Mouse (Mus musculus): Measurements from ENCODE around the gene Hoxa3. TPM values are rescaled to one million over a fixed set of nuclear protein-coding genes. Genes with fewer than 3 reads are reported as not detected.

Hoxa3 gene
- polyA plus RNA-seq, 1 experiment from 2014 or later: 2.2 TPM

- Histone ChIP-seq H3K4me2 (no peak overlapping the region), H3K27ac (ENCODE audit: low read depth, low read length) (no peak overlapping the region), H3K36me3 (ENCODE audit: control insufficient read depth, insufficient read depth, low read length) (no peaks in the 10 kb centered on the region), H3K9ac (ENCODE audit: low read depth, low read length) (no peak overlapping the region), H3K9me3 (replicated peaks; ENCODE audit: control insufficient read depth, low read length) (no peaks in the 10 kb centered on the region), H3K27me3 (ENCODE audit: control insufficient read depth, insufficient read depth, low read length) (peaks cover 97% of the 10 kb centered on the region), H3K4me3 (ENCODE audit: low read depth, low read length) (no peak overlapping the region), H3K4me1 (ENCODE audit: control insufficient read depth, insufficient read depth, low read length) (peaks cover 5% of the 10 kb centered on the region; the same call in 1 of the 2 replicates)
- 3% methylated on average over 24 of the region's 24 CpGs for WGBS (ENCODE audit: insufficient replicate concordance)
- ATAC-seq (replicated peaks; ENCODE audit: insufficient number of reproducible peaks, low FRiP score, low TSS enrichment): no peak
Measured at GRCm38 (mm10) chr6:52223939-52224760, 11.0 kb upstream of the Hoxa3 start.

- H3K9me3 ChIP-seq (replicated peaks; ENCODE audit: control insufficient read depth, low read length): no peaks in the 10 kb centered on the region
- WGBS (ENCODE audit: insufficient replicate concordance): 13% methylated on average over 13 of the region's 13 CpGs
- peaks cover 100% of the 10 kb centered on the region for H3K27me3 ChIP-seq (ENCODE audit: control insufficient read depth, insufficient read depth, low read length)
- peaks cover 5% of the 10 kb centered on the region; the same call in 1 of the 2 replicates for H3K4me1 ChIP-seq (ENCODE audit: control insufficient read depth, insufficient read depth, low read length)
- H3K36me3 ChIP-seq (ENCODE audit: control insufficient read depth, insufficient read depth, low read length): no peaks in the 10 kb centered on the region
- no peak overlapping the region for H3K9ac ChIP-seq (ENCODE audit: low read depth, low read length)
- ATAC-seq (replicated peaks; ENCODE audit: insufficient number of reproducible peaks, low FRiP score, low TSS enrichment): no peak
- H3K27ac ChIP-seq (ENCODE audit: low read depth, low read length): no peak overlapping the region
- no peak overlapping the region for H3K4me3 ChIP-seq (ENCODE audit: low read depth, low read length)
- no peak overlapping the region for H3K4me2 ChIP-seq
Measured at GRCm38 (mm10) chr6:52222729-52223128, 9.6 kb upstream of the Hoxa3 start.

GRCm38 (mm10) chr6:52221993-52222685 is 9.0 kb upstream of the Hoxa3 start:
- no peaks in the 10 kb centered on the region for H3K9me3 ChIP-seq (replicated peaks; ENCODE audit: control insufficient read depth, low read length)
- peak overlapping the region; percentile 89 for H3K4me2 ChIP-seq
- no peaks in the 10 kb centered on the region for H3K36me3 ChIP-seq (ENCODE audit: control insufficient read depth, insufficient read depth, low read length)
- H3K9ac ChIP-seq (ENCODE audit: low read depth, low read length): no peak overlapping the region
- peaks cover 100% of the 10 kb centered on the region for H3K27me3 ChIP-seq (ENCODE audit: control insufficient read depth, insufficient read depth, low read length)
- no peak overlapping the region for H3K27ac ChIP-seq (ENCODE audit: low read depth, low read length)
- ATAC-seq (replicated peaks; ENCODE audit: insufficient number of reproducible peaks, low FRiP score, low TSS enrichment): no peak
- 8% methylated on average over 21 of the region's 21 CpGs for WGBS (ENCODE audit: insufficient replicate concordance)
- H3K4me1 ChIP-seq (ENCODE audit: control insufficient read depth, insufficient read depth, low read length): peaks cover 5% of the 10 kb centered on the region; the same call in 1 of the 2 replicates
- H3K4me3 ChIP-seq (ENCODE audit: low read depth, low read length): peak overlapping the region; percentile 57

GRCm38 (mm10) chr6:52221337-52221992 is 8.3 kb upstream of the Hoxa3 start, which contains the start of gene Hoxa7:
Hoxa7 (minus strand) TSS chr6:52221854.
- H3K4me3 ChIP-seq (ENCODE audit: low read depth, low read length): peak within 1 kb of the TSS; percentile 57
- H3K9ac ChIP-seq (ENCODE audit: low read depth, low read length): no peak within 1 kb of the TSS
- H3K36me3 ChIP-seq (ENCODE audit: control insufficient read depth, insufficient read depth, low read length): no peaks in the 10 kb centered on the region
- H3K9me3 ChIP-seq (replicated peaks; ENCODE audit: control insufficient read depth, low read length): no peaks in the 10 kb centered on the region
- 2% methylated on average over 46 of the region's 46 CpGs for WGBS (ENCODE audit: insufficient replicate concordance)
- peaks cover 9% of the 10 kb centered on the region; the same call in 1 of the 2 replicates for H3K4me1 ChIP-seq (ENCODE audit: control insufficient read depth, insufficient read depth, low read length)
- 0 out of 2 replicates have a peak, but pooled peaks have one; percentile 7 for ATAC-seq (replicated peaks; ENCODE audit: insufficient number of reproducible peaks, low FRiP score, low TSS enrichment)
- H3K27me3 ChIP-seq (ENCODE audit: control insufficient read depth, insufficient read depth, low read length): peaks cover 100% of the 10 kb centered on the region
- H3K4me2 ChIP-seq: peak within 1 kb of the TSS; percentile 89
- no peak within 1 kb of the TSS for H3K27ac ChIP-seq (ENCODE audit: low read depth, low read length)

- 6% methylated on average over 12 of the region's 12 CpGs for WGBS (ENCODE audit: insufficient replicate concordance)
- H3K27me3 ChIP-seq (ENCODE audit: control insufficient read depth, insufficient read depth, low read length): peaks cover 100% of the 10 kb centered on the region
- H3K4me3 ChIP-seq (ENCODE audit: low read depth, low read length): peak overlapping the region; percentile 57
Measured at GRCm38 (mm10) chr6:52220865-52221310, 7.8 kb upstream of the Hoxa3 start.

GRCm38 (mm10) chr6:52220003-52220864 is 7.1 kb upstream of the Hoxa3 start:
- no peak overlapping the region for H3K4me2 ChIP-seq
- H3K4me1 ChIP-seq (ENCODE audit: control insufficient read depth, insufficient read depth, low read length): 0 out of 2 replicates have a peak, but pooled peaks cover 4% of the 10 kb centered on the region
- 14% methylated on average over 32 of the region's 32 CpGs for WGBS (ENCODE audit: insufficient replicate concordance)
- no peak overlapping the region for H3K27ac ChIP-seq (ENCODE audit: low read depth, low read length)
- ATAC-seq (replicated peaks; ENCODE audit: insufficient number of reproducible peaks, low FRiP score, low TSS enrichment): no peak
- H3K27me3 ChIP-seq (ENCODE audit: control insufficient read depth, insufficient read depth, low read length): peaks cover 100% of the 10 kb centered on the region
- H3K36me3 ChIP-seq (ENCODE audit: control insufficient read depth, insufficient read depth, low read length): no peaks in the 10 kb centered on the region
- no peak overlapping the region for H3K9ac ChIP-seq (ENCODE audit: low read depth, low read length)
- H3K9me3 ChIP-seq (replicated peaks; ENCODE audit: control insufficient read depth, low read length): no peaks in the 10 kb centered on the region
- no peak overlapping the region for H3K4me3 ChIP-seq (ENCODE audit: low read depth, low read length)

More at GRCm38 (mm10) chr6:52220865-52221310, 7.8 kb upstream of the Hoxa3 start:
- Histone ChIP-seq H3K9ac (ENCODE audit: low read depth, low read length) (no peak overlapping the region), H3K4me1 (ENCODE audit: control insufficient read depth, insufficient read depth, low read length) (peaks cover 7% of the 10 kb centered on the region; the same call in 1 of the 2 replicates), H3K9me3 (replicated peaks; ENCODE audit: control insufficient read depth, low read length) (no peaks in the 10 kb centered on the region), H3K27ac (ENCODE audit: low read depth, low read length) (no peak overlapping the region), H3K4me2 (peak overlapping the region; percentile 89), H3K36me3 (ENCODE audit: control insufficient read depth, insufficient read depth, low read length) (no peaks in the 10 kb centered on the region)
- ATAC-seq (replicated peaks; ENCODE audit: insufficient number of reproducible peaks, low FRiP score, low TSS enrichment): no peak

- Histone ChIP-seq H3K9ac (ENCODE audit: low read depth, low read length) (no peak overlapping the region), H3K9me3 (replicated peaks; ENCODE audit: control insufficient read depth, low read length) (no peaks in the 10 kb centered on the region), H3K27me3 (ENCODE audit: control insufficient read depth, insufficient read depth, low read length) (peaks cover 100% of the 10 kb centered on the region), H3K4me2 (no peak overlapping the region), H3K4me3 (ENCODE audit: low read depth, low read length) (no peak overlapping the region), H3K27ac (ENCODE audit: low read depth, low read length) (no peak overlapping the region), H3K4me1 (ENCODE audit: control insufficient read depth, insufficient read depth, low read length) (0 out of 2 replicates have a peak, but pooled peaks cover 4% of the 10 kb centered on the region), H3K36me3 (ENCODE audit: control insufficient read depth, insufficient read depth, low read length) (no peaks in the 10 kb centered on the region)
- no peak for ATAC-seq (replicated peaks; ENCODE audit: insufficient number of reproducible peaks, low FRiP score, low TSS enrichment)
- WGBS (ENCODE audit: insufficient replicate concordance): 24% methylated on average over 9 of the region's 9 CpGs
Measured at GRCm38 (mm10) chr6:52219234-52219942, 6.3 kb upstream of the Hoxa3 start.
